Mouse (Mus musculus) right cerebral cortex, postnatal 4 days (tissue): ENCODE data around the gene Otud3.
"Not testable (repeated sequence)": the region's sequence is repeated elsewhere in the genome, so short reads cannot be mapped to it uniquely, and the experiment has no call there.

Experiments used
- DNase-seq: peaks from one replicate; pipeline ENCODE4 v3.0.0-alpha.2; 2022

Gene Otud3

DNA sequence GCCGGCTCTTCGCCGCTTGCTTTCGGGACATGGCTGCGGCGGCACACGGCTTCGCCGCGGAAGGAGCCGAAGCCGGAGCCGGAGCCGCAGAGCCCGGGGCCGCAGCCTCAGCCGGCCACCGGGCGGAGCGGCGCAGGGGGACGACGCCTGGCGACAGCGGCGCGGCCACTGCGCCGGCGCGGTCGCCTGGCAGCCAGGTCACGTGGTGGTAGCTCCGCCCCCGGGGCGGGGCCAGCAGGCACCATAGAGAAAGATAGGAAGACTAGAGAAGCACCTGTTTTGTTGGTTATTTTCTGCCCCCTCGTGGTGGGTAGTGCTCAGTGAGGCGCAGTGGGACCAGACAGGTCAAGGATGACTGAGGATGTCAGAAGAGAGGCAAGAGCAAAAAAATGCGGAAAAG is at the start of gene Otud3:
TSS of gene Otud3 (minus strand) at position 149 of the 400 bp plus-strand sequence.
- DNase-seq: peak; percentile 91

DNA sequence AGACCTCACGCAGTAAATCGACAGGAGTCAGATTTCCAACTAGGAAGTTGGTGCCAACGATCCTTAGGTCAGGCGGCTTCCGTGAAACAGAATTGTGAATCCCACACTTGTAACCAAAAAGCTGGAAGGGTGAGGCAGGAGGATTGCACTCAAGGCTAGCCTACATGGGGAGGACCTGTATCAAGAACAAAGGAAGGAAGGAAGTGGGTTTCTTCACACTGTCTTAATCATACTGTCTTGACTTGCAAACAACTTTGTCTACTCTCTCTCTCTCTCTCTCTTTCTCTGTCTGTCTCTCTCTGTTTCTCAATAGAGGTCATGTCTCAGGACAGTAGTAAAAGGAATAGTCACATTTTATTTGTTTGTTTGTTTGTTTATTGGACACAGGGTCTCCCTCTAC is 49.0 kb upstream of the Otud3 start:
- no peak for DNase-seq

GRCm38 (mm10) chr4:138959926-138960325 is 46.2 kb upstream of the Otud3 start:
- no peak for DNase-seq

GRCm38 (mm10) chr4:138959120-138959519 is 45.4 kb upstream of the Otud3 start:
- no peak for DNase-seq

DNA sequence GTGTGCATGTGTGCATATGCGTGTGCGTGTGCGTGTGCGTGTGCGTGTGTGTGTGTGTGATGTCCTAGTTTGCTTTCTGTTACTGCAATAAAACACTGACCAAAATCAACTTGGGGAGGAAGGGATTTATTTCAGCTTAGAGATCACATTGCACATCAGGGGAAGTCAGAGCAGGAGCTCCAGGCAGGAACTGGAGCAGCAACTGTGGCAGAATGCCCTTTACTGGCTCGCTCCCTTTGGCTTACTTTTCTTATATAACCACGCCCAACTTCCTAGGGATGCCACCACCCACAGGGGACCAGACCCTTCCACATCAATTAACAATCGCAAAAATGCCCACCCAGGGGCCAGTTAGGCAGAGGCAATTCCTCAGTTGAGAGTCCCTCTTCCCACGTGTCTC is 44.9 kb upstream of the Otud3 start:
- DNase-seq: no peak

GRCm38 (mm10) chr4:138948257-138948656 is 34.5 kb upstream of the Otud3 start:
- no peak for DNase-seq

DNA sequence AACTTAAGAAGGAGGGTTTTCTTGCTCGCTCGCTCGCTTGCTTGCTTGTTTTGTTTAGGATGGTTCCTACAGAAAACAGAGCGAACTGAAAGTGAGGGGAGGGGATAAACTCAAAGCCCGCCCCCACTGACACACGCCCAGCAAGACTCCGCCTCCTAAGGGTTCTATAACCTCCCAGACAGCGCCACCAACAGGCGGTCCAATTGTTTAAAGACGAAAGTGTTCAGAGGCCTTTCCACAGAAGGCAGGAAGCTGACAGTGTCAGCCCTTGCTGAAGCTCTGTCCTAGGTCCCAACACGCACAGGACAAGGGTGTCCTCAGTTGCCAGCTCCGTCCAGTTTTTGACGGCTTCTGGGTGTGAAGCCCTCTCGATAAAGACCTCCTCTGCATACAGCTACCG is 30.0 kb upstream of the Otud3 start:
- DNase-seq: peak; percentile 65

- DNase-seq: no peak
Observed at GRCm38 (mm10) chr4:138941966-138942365, 28.2 kb upstream of the Otud3 start.

GRCm38 (mm10) chr4:138941401-138941800 is 27.7 kb upstream of the Otud3 start:
- DNase-seq: no peak

GRCm38 (mm10) chr4:138939481-138939880 is 25.7 kb upstream of the Otud3 start:
- no peak for DNase-seq

DNA sequence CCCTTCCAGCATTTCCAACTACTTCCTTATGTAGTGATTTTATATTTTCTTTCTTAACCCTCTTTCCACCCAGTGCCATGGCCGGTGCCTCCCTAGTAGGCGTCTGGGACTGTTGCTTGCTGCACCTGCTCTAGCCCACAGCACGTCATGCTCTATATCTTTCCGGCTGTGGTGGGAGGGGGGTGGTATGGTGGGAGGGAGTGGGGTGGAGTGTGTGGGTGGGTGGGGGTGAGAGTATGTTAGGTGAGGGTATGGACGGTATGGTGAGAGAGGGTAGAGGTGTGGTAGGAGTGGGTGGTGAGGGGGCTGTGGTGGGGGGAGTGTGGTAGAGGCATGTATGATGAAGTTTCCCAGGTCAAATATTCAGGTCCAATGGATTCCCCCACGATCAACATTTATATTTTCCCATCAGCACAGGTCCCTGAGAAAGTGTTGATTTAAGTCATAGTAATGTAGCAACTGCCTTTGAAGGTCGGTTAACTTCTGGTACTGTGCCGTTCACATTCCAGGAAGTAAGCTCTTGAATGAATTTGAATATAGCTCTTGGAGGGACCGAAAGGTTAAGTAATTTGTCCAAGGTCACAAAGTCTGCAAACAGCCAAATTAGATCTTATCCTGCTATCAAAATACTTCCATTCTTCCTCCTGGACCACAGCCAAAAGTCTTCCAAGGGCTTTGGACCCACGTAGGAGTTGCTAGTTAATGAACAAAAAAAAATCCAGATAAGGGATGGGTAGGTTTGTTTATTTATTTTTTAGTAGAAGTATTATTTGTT is 24.9 kb upstream of the Otud3 start:
- no peak for DNase-seq

DNA sequence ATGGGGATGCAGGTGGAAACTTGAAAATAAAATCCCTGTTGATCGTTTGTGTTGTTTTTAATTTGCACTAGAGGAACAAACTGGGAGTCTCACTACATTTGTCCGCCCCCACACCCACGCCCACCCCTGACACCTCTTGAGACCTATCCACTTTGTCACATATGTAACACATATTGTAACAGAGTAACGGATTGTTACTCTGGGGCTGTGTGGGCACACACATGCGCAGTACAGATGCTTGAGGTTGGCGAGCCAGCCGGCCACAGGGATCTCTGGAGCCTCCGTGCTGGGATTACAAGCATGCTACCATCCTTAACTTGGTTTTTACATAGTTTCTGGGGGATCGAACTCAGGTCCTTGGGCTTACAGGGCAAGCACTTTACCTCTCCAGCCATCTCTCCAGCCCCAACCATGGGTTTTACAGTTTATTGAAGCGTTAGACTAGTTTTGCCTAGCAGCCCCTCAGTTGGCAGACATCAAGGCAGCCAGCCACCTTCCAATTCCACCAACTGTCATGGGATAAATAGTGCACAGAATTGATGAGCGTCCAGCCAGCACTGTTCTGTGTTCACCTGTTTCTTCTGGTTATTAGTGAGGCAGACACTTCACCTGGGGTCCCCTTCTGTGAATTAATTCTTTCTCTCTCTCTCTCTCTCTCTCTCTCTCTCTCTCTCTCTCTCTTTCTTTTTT is 20.9 kb upstream of the Otud3 start:
- no peak for DNase-seq

DNA sequence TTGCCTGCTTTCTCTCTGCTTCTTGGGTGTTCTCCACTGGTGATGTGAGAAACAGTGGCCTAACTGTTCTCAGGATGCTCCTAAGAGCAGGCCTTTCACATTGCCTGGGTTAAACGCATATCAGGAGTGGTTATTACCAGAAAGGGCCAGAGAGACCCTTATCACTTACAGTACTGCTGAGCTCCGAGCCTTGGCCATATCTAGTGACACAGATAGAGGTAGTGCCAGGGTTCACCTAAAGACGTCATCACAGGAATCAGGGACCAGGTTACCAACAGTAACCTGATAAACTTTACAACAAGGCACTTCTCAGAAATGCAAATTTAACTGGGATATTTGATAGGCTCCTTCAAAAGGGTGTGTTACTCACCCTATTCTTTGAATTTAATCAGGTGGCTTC is 20.1 kb upstream of the Otud3 start:
- no peak for DNase-seq

- no peak for DNase-seq
Observed at GRCm38 (mm10) chr4:138925561-138925960, 11.8 kb upstream of the Otud3 start.

DNA sequence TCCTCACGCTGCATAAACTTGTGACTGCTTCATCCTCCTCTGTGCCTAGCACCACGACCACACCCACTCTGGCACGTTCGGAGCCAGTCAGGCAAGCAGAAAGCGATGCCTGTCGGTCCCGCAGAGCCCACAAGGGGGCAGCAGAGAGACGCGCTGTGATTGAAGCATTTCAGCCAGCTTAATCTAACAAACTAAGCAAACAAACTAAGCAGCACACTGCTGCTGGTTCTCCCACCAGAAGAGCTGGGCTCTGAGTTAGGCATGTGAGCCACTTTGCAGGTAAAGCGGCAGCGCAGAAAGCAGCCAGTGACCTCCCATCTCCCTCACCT is 8.3 kb upstream of the Otud3 start:
- peak; percentile 99 for DNase-seq

GRCm38 (mm10) chr4:138921254-138922130 is 7.7 kb upstream of the Otud3 start:
- no peak for DNase-seq

DNA sequence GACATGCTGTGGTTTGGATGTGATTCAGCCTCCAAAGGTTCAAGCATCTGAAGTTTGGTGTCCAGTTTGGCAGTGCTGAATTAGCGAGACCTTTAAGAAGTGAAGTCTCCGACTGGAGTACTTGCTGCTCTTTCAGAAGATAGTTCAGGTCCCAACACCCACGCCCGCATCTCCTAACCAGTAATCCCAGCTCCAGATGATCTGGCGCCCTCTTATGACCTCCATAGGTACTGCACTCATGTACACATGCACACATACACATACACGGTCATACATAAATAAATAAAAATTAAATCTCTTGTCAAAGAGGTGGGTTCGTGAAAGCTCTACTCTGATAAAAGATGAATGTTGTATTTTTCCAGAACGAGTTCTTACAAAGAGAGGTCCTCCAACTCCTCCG is 3.5 kb upstream of the Otud3 start:
- no peak for DNase-seq

DNA sequence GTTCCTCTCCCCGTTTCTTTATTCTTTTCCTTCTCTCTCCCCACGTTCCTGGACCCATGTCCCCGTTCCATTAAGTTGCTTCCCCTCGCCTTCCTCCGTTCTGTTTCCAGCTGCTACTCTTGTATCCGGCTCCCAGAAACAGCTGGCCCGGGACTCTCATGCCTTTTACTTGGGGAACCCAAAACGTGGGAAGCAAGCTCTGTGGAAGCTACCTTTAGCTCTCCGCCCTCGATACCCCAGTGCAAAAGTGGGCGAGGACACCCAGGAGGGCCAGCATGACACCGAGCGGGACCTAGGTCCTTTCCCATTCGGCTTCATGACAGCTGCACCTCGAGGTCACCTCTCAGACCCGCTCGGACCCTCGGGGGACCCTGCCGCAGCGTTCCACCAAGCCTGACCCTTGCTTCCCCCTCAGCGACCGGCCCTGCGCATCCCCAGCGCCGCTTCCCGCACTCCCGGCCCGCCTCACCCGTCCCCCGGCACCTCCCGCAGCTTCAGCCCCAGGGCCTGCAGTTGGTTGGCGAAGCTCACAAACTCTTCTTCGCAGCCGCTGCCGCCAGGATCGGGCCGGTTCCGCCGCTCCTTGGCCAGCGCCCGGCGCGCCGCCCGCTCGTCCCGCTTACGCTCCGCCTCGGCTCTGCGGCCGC is 481 bp downstream of the Otud3 start:
- DNase-seq: peak; percentile 48

GRCm38 (mm10) chr4:138905624-138906337 is 8.0 kb downstream of the Otud3 start:
- DNase-seq: no peak

DNA sequence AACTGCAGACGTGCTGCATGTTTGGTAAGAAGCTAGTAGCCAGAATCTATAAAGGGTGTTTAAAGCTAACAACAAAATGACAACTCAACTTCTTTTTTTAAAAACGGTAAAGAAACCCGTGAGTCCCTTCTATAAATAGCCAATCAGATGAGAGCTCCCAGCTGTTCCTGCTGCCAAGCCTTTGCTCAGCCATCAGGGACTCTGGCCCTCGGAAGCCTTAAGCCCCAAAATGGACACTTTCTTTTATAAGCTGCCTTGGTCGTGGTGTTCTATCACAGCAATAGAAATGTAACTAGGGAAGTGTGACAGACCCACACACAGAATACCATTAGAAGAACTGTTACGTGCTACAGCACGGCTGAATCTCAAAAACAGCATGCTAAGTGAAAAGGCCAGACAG is 14.4 kb downstream of the Otud3 start:
- no peak for DNase-seq

DNA sequence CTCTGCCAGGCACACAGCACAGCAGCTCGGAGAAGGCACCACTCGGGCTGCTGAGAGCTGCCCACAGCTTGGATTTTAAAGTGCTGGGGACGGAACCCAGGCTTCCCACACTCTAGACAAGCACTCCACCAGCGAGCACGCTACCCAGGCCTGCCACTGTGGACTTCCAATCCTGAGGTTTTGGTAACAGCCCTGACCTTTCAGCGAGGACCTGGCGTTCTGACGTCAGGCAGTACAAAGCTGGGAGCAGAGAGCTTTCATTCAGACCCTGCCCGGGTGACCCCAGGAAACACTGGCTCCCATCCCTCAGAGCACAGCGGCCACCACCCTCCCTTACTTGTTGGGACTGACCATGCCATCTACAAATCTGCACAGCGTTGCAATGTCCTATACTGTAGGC is 20.0 kb downstream of the Otud3 start:
- not testable (repeated sequence) for DNase-seq

GRCm38 (mm10) chr4:138892655-138893054 is 21.1 kb downstream of the Otud3 start:
- DNase-seq: no peak
